Mouse (Mus musculus): Measurements from ENCODE around the gene Gpcpd1.

- no peak for TF ChIP-seq POLR2A (IDR thresholded peaks at IDR 0.05; ENCODE audit: low read depth, low read length)
- no peak for TF ChIP-seq CTCF (IDR thresholded peaks at IDR 0.05; ENCODE audit: extremely low read depth, insufficient read length, insufficient replicate concordance, low read depth, low read length)
These were observed 94.3 kb downstream of the Gpcpd1 start for GRCm38 (mm10) chr2:132493184-132493583.

All from small intestine, adult 2 months (tissue).